21 mouse cellular contexts compared by ENCODE assay signal in the genomic region with DNA sequence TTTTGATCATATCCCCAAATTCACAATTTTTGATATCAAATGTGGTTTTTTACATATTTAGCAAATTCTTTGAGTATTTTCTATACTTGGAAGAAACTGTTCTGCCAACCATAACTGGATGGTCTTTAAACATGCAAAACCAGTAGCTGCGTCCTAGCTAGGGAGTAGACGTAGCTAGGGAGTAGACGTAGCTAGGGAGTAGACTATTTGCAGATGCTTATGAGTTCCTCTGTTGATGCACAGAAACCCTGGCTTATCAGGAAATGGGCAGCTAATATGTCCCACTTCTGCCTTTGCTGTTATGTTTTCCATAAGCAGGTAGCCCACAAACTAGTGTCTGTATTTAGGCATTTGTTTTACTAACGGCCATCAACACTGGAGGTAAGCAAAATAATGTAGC.
DNase-seq lines count a peak whose midpoint lies in the region; ATAC-seq and TF ChIP-seq lines count a peak whose summit lies in the region.
"Had no signal": no experiment of that assay in that cellular context is flagged by ENCODE, and none has a peak within 500 bp of the region (broad histone marks: within the 10 kb centered on the region; RNA-seq: fewer than 3 reads in every experiment).

No protein-coding gene starts in this region.

- ATAC-seq in liver, embryonic 13.5 days (ENCODE audit: low read depth) = peak; percentile 84
- ATAC-seq in liver, postnatal 0 days = peak; percentile 57
- no peak for ATAC-seq in midbrain, embryonic 13.5 days
- ATAC-seq: forebrain, embryonic 15.5 days; hindbrain, embryonic 16.5 days; inflammation-experienced regulatory T-cells, adult 6 months had no signal

- WGBS in liver, embryonic 13.5 days (ENCODE audit: insufficient replicate concordance) = 42% methylated on average over 4 of the region's 4 CpGs
- 71% methylated on average over 4 of the region's 4 CpGs for WGBS in liver, postnatal 0 days (ENCODE audit: insufficient replicate concordance)
- WGBS in midbrain, embryonic 13.5 days = 81% methylated on average over 4 of the region's 4 CpGs

- peak; percentile 54 for DNase-seq in MEL (ENCODE audit: low read depth, low spot score)
- peak; percentile 1 for DNase-seq in c-Kit-negative CD71-positive TER-119-positive erythroid progenitor cells, embryonic 14.5 days (ENCODE audit: low read depth, low spot score)
- peak; percentile 2 for DNase-seq in liver, embryonic 13.5 days
- no peak for DNase-seq in liver, postnatal 0 days
- DNase-seq in embryo, embryonic 9.5 days (ENCODE audit: extremely low spot score) = no peak
- no peak for DNase-seq in cerebellum, adult 18-20 months
- DNase-seq: adrenal gland, adult 8-10 months; adrenal gland, postnatal 36 days; cerebellum, adult 2 months; cerebellum, postnatal 10 days; embryo, embryonic 11 days; gastrocnemius, postnatal 36 days; heart, adult 11 months; heart, postnatal 36 days had no signal

- no peak for TF ChIP-seq RAD21 in MEL (IDR thresholded peaks at IDR 0.05; ENCODE audit: low read depth, low read length)

- no peaks in the 10 kb centered on the region for H3K9me3 ChIP-seq in MEL (replicated peaks; ENCODE audit: insufficient read depth, low read length)
- no peaks in the 10 kb centered on the region for H3K9me3 ChIP-seq in liver, embryonic 13.5 days (replicated peaks)
- no peaks in the 10 kb centered on the region for H3K9me3 ChIP-seq in liver, postnatal 0 days (ENCODE audit: low read length)
- H3K9me3 ChIP-seq in midbrain, embryonic 13.5 days = no peaks in the 10 kb centered on the region
- H3K9me3 ChIP-seq: embryonic facial prominence, embryonic 12.5 days; forebrain, embryonic 10.5 days; forebrain, embryonic 15.5 days; heart, embryonic 13.5 days had no signal

- no peak overlapping the region for H3K9ac ChIP-seq in MEL (ENCODE audit: control insufficient read depth, low read depth, low read length, poor library complexity, severe bottlenecking)
- H3K9ac ChIP-seq in liver, embryonic 13.5 days = no peak overlapping the region
- H3K9ac ChIP-seq in liver, postnatal 0 days (replicated peaks) = no peak overlapping the region
- no peak overlapping the region for H3K9ac ChIP-seq in midbrain, embryonic 13.5 days (replicated peaks)
- H3K9ac ChIP-seq: embryonic facial prominence, embryonic 12.5 days; forebrain, embryonic 15.5 days; heart, embryonic 13.5 days had no signal

- no peaks in the 10 kb centered on the region for H3K79me2 ChIP-seq in MEL (ENCODE audit: control insufficient read depth, insufficient read depth, low read length, poor library complexity)

- no peak for TF ChIP-seq EP300 in MEL (IDR thresholded peaks at IDR 0.05; ENCODE audit: low read depth in 1 of 2, low read length in 2 of 2)
- TF ChIP-seq EP300 in liver, postnatal 0 days (IDR thresholded peaks at IDR 0.05; ENCODE audit: low read depth) = no peak

- peaks cover 0 to 10% of the 10 kb centered on the region in 2 experiments; a peak in 2 of 4 replicates for H3K36me3 ChIP-seq in MEL (ENCODE audit: control insufficient read depth in 1 of 2, insufficient read depth in 2 of 2, low read length in 2 of 2)
- no peaks in the 10 kb centered on the region for H3K36me3 ChIP-seq in liver, embryonic 13.5 days
- no peaks in the 10 kb centered on the region for H3K36me3 ChIP-seq in liver, postnatal 0 days (replicated peaks; ENCODE audit: insufficient read depth, low read length)
- H3K36me3 ChIP-seq in midbrain, embryonic 13.5 days = no peaks in the 10 kb centered on the region
- H3K36me3 ChIP-seq: embryonic facial prominence, embryonic 12.5 days; forebrain, embryonic 10.5 days; forebrain, embryonic 15.5 days; heart, embryonic 13.5 days had no signal

- TF ChIP-seq CTCF in MEL (IDR thresholded peaks at IDR 0.05 in 2 of 3, conservative IDR thresholded peaks at IDR 0.05 in 1 of 3; ENCODE audit: control insufficient read depth in 1 of 3, insufficient read depth in 1 of 3, low read depth in 2 of 3, low read length in 3 of 3, poor library complexity in 1 of 3, severe bottlenecking in 1 of 3) = no peak
- TF ChIP-seq CTCF in liver, postnatal 0 days (IDR thresholded peaks at IDR 0.05; ENCODE audit: low read depth) = no peak

- H3K4me3 ChIP-seq in MEL (ENCODE audit: control insufficient read depth in 1 of 2, insufficient read depth in 1 of 2, low read depth in 2 of 2, low read length in 2 of 2) = peak overlapping the region; percentile 6 to 8; a peak in 1 of 4 replicates
- H3K4me3 ChIP-seq in liver, embryonic 13.5 days (replicated peaks) = no peak overlapping the region
- no peak overlapping the region for H3K4me3 ChIP-seq in liver, postnatal 0 days (ENCODE audit: low read depth, low read length)
- H3K4me3 ChIP-seq in midbrain, embryonic 13.5 days (replicated peaks) = no peak overlapping the region
- H3K4me3 ChIP-seq: embryonic facial prominence, embryonic 12.5 days; forebrain, embryonic 10.5 days; forebrain, embryonic 15.5 days; heart, embryonic 13.5 days had no signal

- H3K4me1 ChIP-seq in MEL (ENCODE audit: control insufficient read depth in 1 of 2, insufficient read depth in 2 of 2, low read length in 2 of 2) = peaks cover 3 to 6% of the 10 kb centered on the region in 2 experiments
- H3K4me1 ChIP-seq in liver, embryonic 13.5 days (replicated peaks) = peaks cover 11% of the 10 kb centered on the region
- no peaks in the 10 kb centered on the region for H3K4me1 ChIP-seq in liver, postnatal 0 days (ENCODE audit: insufficient read depth)
- peaks cover 3% of the 10 kb centered on the region; the same call in 1 of the 2 replicates for H3K4me1 ChIP-seq in midbrain, embryonic 13.5 days (replicated peaks)
- H3K4me1 ChIP-seq: embryonic facial prominence, embryonic 12.5 days; forebrain, embryonic 10.5 days had no signal

- no peaks in the 10 kb centered on the region for H3K27me3 ChIP-seq in MEL (ENCODE audit: control insufficient read depth in 1 of 2, insufficient read depth in 2 of 2, low read length in 2 of 2)
- H3K27me3 ChIP-seq in liver, embryonic 13.5 days = no peaks in the 10 kb centered on the region
- H3K27me3 ChIP-seq in liver, postnatal 0 days (ENCODE audit: insufficient read depth, low read length) = no peaks in the 10 kb centered on the region
- H3K27me3 ChIP-seq in midbrain, embryonic 13.5 days = no peaks in the 10 kb centered on the region
- H3K27me3 ChIP-seq: embryonic facial prominence, embryonic 12.5 days; forebrain, embryonic 15.5 days; heart, embryonic 13.5 days had no signal

- no peak for TF ChIP-seq POLR2A in MEL (IDR thresholded peaks at IDR 0.05; ENCODE audit: control insufficient read depth in 1 of 2, insufficient read depth in 1 of 2, low read depth in 1 of 2, low read length in 2 of 2, poor library complexity in 1 of 2)

- H3K27ac ChIP-seq in MEL (ENCODE audit: control insufficient read depth, low read depth, low read length) = no peak overlapping the region; the same call in 1 of the 2 replicates
- no peak overlapping the region for H3K27ac ChIP-seq in liver, embryonic 13.5 days
- H3K27ac ChIP-seq in liver, postnatal 0 days (ENCODE audit: low read depth) = no peak overlapping the region
- no peak overlapping the region for H3K27ac ChIP-seq in midbrain, embryonic 13.5 days
- H3K27ac ChIP-seq: embryonic facial prominence, embryonic 12.5 days; forebrain, embryonic 10.5 days; forebrain, embryonic 15.5 days; heart, embryonic 13.5 days had no signal

- H3K4me2 ChIP-seq in liver, embryonic 13.5 days = no peak overlapping the region; the same call in 1 of the 2 replicates
- no peak overlapping the region for H3K4me2 ChIP-seq in liver, postnatal 0 days (ENCODE audit: low read depth, low read length)
- H3K4me2 ChIP-seq in midbrain, embryonic 13.5 days (replicated peaks) = no peak overlapping the region
- H3K4me2 ChIP-seq: embryonic facial prominence, embryonic 12.5 days; forebrain, embryonic 15.5 days; heart, embryonic 13.5 days had no signal

TF ChIP-seq in MEL, 35 proteins besides CTCF, POLR2A, EP300 and RAD21:
- TF ChIP-seq MYC (IDR thresholded peaks at IDR 0.05; ENCODE audit: low read depth, low read length) = no peak
- TF ChIP-seq USF2 (IDR thresholded peaks at IDR 0.05; ENCODE audit: borderline replicate concordance in 1 of 2, insufficient read depth in 1 of 2, low read depth in 1 of 2, low read length in 2 of 2) = no peak
- 0 out of 2 replicates have a peak, but pooled peaks have one; percentile 33 for TF ChIP-seq MXI1 (IDR thresholded peaks at IDR 0.05; ENCODE audit: low read depth, low read length)
- TF ChIP-seq ZMIZ1 (IDR thresholded peaks at IDR 0.05; ENCODE audit: low read depth, low read length) = no peak

Comparison
In these comparisons a context has a peak if more than half of its experiments do, and no peak if none do; other contexts are left out.
1. DNase-seq: peak in MEL (single experiment), c-Kit-negative CD71-positive TER-119-positive erythroid progenitor cells, embryonic 14.5 days (single experiment) and liver, embryonic 13.5 days (single experiment); none in liver, postnatal 0 days (single experiment), embryo, embryonic 9.5 days (single experiment) and cerebellum, adult 18-20 months (0 of 2).
2. H3K4me3 ChIP-seq: peak in MEL (2 of 2); none in liver, embryonic 13.5 days (single experiment), liver, postnatal 0 days (single experiment) and midbrain, embryonic 13.5 days (single experiment).